Mouse (Mus musculus) ES-Bruce4 (cell line): ENCODE data around the gene Clcn2.

Experiments used
- CTCF ChIP-seq: IDR thresholded peaks from one replicate; pipeline ENCODE4 v1.8.1; 2011; ENCODE audit warnings: low read depth, low read length
- POLR2A ChIP-seq: IDR thresholded peaks from one replicate; pipeline ENCODE4 v1.8.1; 2011; ENCODE audit warnings: low read length; ENCODE audit not compliant: insufficient read depth

GRCm38 (mm10) chr16:20761681-20762080, 44.1 kb upstream of the Clcn2 start:
- no peak for TF ChIP-seq CTCF
- no peak for TF ChIP-seq POLR2A
